Mouse (Mus musculus): ENCODE data around the gene Tmem199. TPM values are rescaled to one million over a fixed set of nuclear protein-coding genes. Genes with fewer than 3 reads are reported as not detected.

Tmem199 gene
- polyA plus RNA-seq, 1 experiment from 2014 or later: 96.6 TPM

DNA sequence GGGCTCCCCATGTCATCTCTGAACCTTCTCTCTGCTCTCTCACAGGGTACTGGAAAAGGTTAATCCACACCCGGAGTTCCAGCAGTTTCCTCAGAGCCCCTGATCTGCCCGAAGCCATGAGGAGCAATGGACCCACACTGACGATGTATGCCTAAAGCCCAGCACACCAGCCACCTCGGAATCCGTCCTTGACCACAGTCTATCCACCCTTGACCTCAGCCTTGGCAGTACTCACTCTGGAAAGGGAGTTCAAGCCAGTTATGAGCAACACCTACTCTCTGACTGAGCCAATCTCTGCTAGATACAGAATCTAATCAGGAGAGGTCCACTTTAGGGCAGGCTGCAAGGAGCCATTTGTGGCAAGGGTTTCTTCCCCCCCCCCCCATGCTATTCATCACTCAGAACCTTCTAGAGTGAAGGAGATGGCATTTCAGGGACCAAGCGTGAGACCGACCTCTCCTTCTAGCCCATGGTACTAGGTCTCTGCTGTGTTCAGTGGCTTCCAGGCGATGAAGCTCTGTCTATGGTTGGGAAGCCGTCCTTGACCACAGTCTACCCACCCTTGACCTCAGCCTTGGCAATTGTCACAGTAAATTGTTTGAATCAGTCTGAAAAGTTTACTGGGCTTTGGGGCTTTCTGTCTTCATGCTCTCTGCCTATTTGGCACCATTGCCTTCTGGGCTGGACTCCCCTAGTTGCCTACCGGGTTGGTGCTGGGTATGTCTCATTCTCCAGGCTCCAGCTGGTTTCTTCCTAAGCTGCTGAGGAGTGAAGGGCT, 40.5 kb downstream of the Tmem199 start:
- no peak overlapping the region for H3K4me2 ChIP-seq (ENCODE audit: low read length)
- H3K4me1 ChIP-seq (ENCODE audit: control insufficient read depth, insufficient read depth, low read length): peaks cover under 1% of the 10 kb centered on the region
- no peak overlapping the region for H3K27ac ChIP-seq (ENCODE audit: low read length)
- 94% methylated on average over 10 of the region's 10 CpGs for WGBS
- peaks cover 6% of the 10 kb centered on the region for H3K36me3 ChIP-seq (ENCODE audit: control insufficient read depth, insufficient read depth, low read length)
- no peaks in the 10 kb centered on the region for H3K9me3 ChIP-seq (replicated peaks; ENCODE audit: control insufficient read depth, low read length, poor library complexity, severe bottlenecking)
- H3K27me3 ChIP-seq (ENCODE audit: control insufficient read depth, insufficient read depth, low read depth, low read length): no peaks in the 10 kb centered on the region
- no peak overlapping the region for H3K9ac ChIP-seq (ENCODE audit: low read depth, low read length)
- no peak for ATAC-seq
- H3K4me3 ChIP-seq (ENCODE audit: low read depth, low read length): no peak overlapping the region

DNA sequence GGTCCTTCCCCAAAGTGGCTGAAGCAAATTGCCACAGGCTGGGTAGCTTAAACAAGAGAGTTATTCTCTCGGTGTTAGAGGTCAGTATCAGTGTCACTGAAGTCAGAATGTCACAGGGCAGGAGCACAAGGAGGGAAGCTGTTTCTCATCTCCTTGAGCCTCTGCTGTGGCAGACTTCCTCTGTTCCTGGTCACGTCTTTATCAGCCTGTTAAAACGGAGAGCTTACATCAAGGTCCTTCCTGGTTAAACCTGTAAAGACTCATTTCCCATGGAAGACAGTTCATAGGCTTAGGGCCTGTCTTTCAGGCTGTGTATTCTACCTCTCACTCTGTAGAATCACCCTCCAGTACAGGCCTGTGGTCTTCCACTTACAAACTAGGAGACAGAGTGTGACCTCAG, 44.0 kb downstream of the Tmem199 start:
- H3K27me3 ChIP-seq (ENCODE audit: control insufficient read depth, insufficient read depth, low read depth, low read length): no peaks in the 10 kb centered on the region
- peaks cover 6% of the 10 kb centered on the region for H3K36me3 ChIP-seq (ENCODE audit: control insufficient read depth, insufficient read depth, low read length)
- no peak for ATAC-seq
- no peak overlapping the region for H3K9ac ChIP-seq (ENCODE audit: low read depth, low read length)
- WGBS: 76% methylated on average over 3 of the region's 3 CpGs
- H3K9me3 ChIP-seq (replicated peaks; ENCODE audit: control insufficient read depth, low read length, poor library complexity, severe bottlenecking): no peaks in the 10 kb centered on the region
- H3K4me2 ChIP-seq (ENCODE audit: low read length): no peak overlapping the region
- no peak overlapping the region for H3K4me3 ChIP-seq (ENCODE audit: low read depth, low read length)
- H3K4me1 ChIP-seq (ENCODE audit: control insufficient read depth, insufficient read depth, low read length): peaks cover 5% of the 10 kb centered on the region
- H3K27ac ChIP-seq (ENCODE audit: low read length): no peak overlapping the region

DNA sequence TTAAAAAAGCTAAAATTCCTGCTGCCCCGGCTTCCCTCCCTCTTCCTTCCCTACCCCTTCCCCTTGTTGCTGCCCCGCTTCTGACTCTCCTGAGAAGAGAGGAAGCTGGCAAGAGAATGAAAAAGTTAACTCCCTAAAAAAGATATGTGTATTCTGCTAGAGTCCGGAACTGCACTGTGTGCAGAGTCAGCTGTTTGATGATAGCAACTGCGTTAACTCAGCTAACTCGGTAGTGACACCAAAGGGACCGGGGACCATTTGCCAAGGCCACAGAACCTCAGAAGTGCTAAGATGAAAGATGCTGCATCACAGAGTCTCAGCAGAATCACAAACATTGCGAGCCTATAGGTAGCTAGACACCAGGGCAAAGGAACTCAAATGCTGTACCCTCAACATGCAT, 44.5 kb downstream of the Tmem199 start:
- Histone ChIP-seq H3K9me3 (replicated peaks; ENCODE audit: control insufficient read depth, low read length, poor library complexity, severe bottlenecking) (no peaks in the 10 kb centered on the region), H3K36me3 (ENCODE audit: control insufficient read depth, insufficient read depth, low read length) (peaks cover 3% of the 10 kb centered on the region; the same call in 1 of the 2 replicates), H3K4me1 (ENCODE audit: control insufficient read depth, insufficient read depth, low read length) (peaks cover 5% of the 10 kb centered on the region), H3K27me3 (ENCODE audit: control insufficient read depth, insufficient read depth, low read depth, low read length) (no peaks in the 10 kb centered on the region), H3K9ac (ENCODE audit: low read depth, low read length) (no peak overlapping the region), H3K4me2 (ENCODE audit: low read length) (no peak overlapping the region), H3K4me3 (ENCODE audit: low read depth, low read length) (no peak overlapping the region), H3K27ac (ENCODE audit: low read length) (no peak overlapping the region)
- ATAC-seq: no peak
- WGBS: 84% methylated on average over 7 of the region's 7 CpGs

DNA sequence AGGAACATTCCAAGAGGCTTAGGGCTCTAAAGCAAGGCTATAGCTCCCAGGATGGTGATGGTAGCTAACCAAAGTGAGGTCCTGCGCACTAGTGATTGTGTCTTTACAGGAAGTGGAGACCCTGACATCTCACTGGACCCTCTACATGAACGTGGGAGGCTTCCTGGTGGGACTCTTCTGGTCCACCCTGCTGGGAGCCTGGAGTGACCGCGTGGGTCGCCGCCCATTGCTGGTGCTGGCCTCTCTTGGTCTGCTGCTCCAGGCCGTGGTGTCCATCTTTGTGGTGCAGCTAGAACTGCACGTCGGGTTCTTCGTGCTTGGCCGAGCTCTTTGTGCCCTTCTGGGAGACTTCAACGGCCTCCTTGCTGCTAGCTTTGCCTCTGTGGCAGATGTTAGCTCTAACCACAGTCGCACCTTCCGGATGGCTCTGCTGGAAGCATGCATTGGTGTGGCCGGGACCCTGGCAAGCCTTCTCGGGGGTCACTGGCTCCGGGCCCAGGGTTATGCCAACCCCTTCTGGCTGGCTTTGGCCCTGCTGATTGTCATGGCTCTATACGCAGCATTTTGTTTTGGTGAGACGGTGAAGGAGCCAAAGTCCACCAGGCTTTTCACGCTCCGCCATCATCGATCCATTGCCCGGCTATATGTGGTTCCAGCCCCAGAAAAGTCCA, 45.6 kb downstream of the Tmem199 start:
- Histone ChIP-seq H3K9ac (ENCODE audit: low read depth, low read length) (peak overlapping the region; percentile 78), H3K4me1 (ENCODE audit: control insufficient read depth, insufficient read depth, low read length) (peaks cover 5% of the 10 kb centered on the region), H3K9me3 (replicated peaks; ENCODE audit: control insufficient read depth, low read length, poor library complexity, severe bottlenecking) (no peaks in the 10 kb centered on the region), H3K27ac (ENCODE audit: low read length) (peak overlapping the region; percentile 79), H3K27me3 (ENCODE audit: control insufficient read depth, insufficient read depth, low read depth, low read length) (no peaks in the 10 kb centered on the region), H3K4me2 (ENCODE audit: low read length) (peak overlapping the region; percentile 75), H3K4me3 (ENCODE audit: low read depth, low read length) (peak overlapping the region; percentile 65), H3K36me3 (ENCODE audit: control insufficient read depth, insufficient read depth, low read length) (peaks cover under 1% of the 10 kb centered on the region; the same call in 1 of the 2 replicates)
- no peak; the same call in none of the 2 replicates for ATAC-seq
- 48% methylated on average over 23 of the region's 23 CpGs for WGBS

- Histone ChIP-seq H3K27me3 (ENCODE audit: control insufficient read depth, insufficient read depth, low read depth, low read length) (no peaks in the 10 kb centered on the region), H3K9me3 (replicated peaks; ENCODE audit: control insufficient read depth, low read length, poor library complexity, severe bottlenecking) (no peaks in the 10 kb centered on the region), H3K27ac (ENCODE audit: low read length) (peak within 1 kb of the TSS; percentile 79), H3K36me3 (ENCODE audit: control insufficient read depth, insufficient read depth, low read length) (no peaks in the 10 kb centered on the region; the same call in 1 of the 2 replicates), H3K4me1 (ENCODE audit: control insufficient read depth, insufficient read depth, low read length) (peaks cover 5% of the 10 kb centered on the region), H3K4me3 (ENCODE audit: low read depth, low read length) (peak within 1 kb of the TSS; percentile 65), H3K9ac (ENCODE audit: low read depth, low read length) (peak within 1 kb of the TSS; percentile 78), H3K4me2 (ENCODE audit: low read length) (peak within 1 kb of the TSS; percentile 75)
- peak; percentile 93 for ATAC-seq
- WGBS: under 1% methylated on average over 41 of the region's 41 CpGs
These were observed 46.3 kb downstream of the Tmem199 start, which contains the start of gene Slc46a1 for GRCm38 (mm10) chr11:78465568-78466180. Slc46a1 (plus strand) TSS chr11:78465697.

DNA sequence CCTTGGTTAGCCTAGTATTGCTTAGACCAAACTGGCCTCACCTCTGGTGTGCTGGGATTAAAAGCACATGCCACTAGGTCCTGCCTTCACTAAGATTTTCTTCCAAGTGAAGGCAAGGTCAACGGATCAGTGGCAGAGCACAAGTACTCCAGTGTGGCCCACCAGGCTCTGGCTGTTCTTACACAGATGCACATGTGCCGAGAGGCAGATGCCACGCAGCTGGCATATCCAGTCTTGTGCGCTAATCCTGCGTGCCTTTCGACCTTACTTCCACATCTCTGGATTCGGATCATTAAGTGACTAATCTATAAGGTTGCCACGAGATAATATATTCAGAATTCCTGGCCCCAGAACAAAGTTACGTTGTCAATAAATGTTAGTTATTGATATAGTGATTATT, 46.9 kb downstream of the Tmem199 start:
- WGBS: 21% methylated on average over 9 of the region's 9 CpGs
- no peak overlapping the region for H3K27ac ChIP-seq (ENCODE audit: low read length)
- peak; percentile 29; the same call in 1 of the 2 replicates for ATAC-seq
- peak overlapping the region; percentile 75 for H3K4me2 ChIP-seq (ENCODE audit: low read length)
- no peaks in the 10 kb centered on the region for H3K27me3 ChIP-seq (ENCODE audit: control insufficient read depth, insufficient read depth, low read depth, low read length)
- H3K9ac ChIP-seq (ENCODE audit: low read depth, low read length): no peak overlapping the region
- H3K9me3 ChIP-seq (replicated peaks; ENCODE audit: control insufficient read depth, low read length, poor library complexity, severe bottlenecking): no peaks in the 10 kb centered on the region
- peak overlapping the region; percentile 65 for H3K4me3 ChIP-seq (ENCODE audit: low read depth, low read length)
- peaks cover 5% of the 10 kb centered on the region for H3K4me1 ChIP-seq (ENCODE audit: control insufficient read depth, insufficient read depth, low read length)
- H3K36me3 ChIP-seq (ENCODE audit: control insufficient read depth, insufficient read depth, low read length): no peaks in the 10 kb centered on the region

GRCm38 (mm10) chr11:78463286-78464036, 48.5 kb downstream of the Tmem199 start:
- H3K27ac ChIP-seq (ENCODE audit: low read length): no peak overlapping the region
- no peak overlapping the region for H3K9ac ChIP-seq (ENCODE audit: low read depth, low read length)
- H3K4me1 ChIP-seq (ENCODE audit: control insufficient read depth, insufficient read depth, low read length): peaks cover 5% of the 10 kb centered on the region
- 65% methylated on average over 13 of the region's 13 CpGs for WGBS
- no peak for ATAC-seq
- H3K4me3 ChIP-seq (ENCODE audit: low read depth, low read length): no peak overlapping the region
- H3K27me3 ChIP-seq (ENCODE audit: control insufficient read depth, insufficient read depth, low read depth, low read length): no peaks in the 10 kb centered on the region
- H3K4me2 ChIP-seq (ENCODE audit: low read length): no peak overlapping the region
- H3K9me3 ChIP-seq (replicated peaks; ENCODE audit: control insufficient read depth, low read length, poor library complexity, severe bottlenecking): no peaks in the 10 kb centered on the region
- no peaks in the 10 kb centered on the region for H3K36me3 ChIP-seq (ENCODE audit: control insufficient read depth, insufficient read depth, low read length)

DNA sequence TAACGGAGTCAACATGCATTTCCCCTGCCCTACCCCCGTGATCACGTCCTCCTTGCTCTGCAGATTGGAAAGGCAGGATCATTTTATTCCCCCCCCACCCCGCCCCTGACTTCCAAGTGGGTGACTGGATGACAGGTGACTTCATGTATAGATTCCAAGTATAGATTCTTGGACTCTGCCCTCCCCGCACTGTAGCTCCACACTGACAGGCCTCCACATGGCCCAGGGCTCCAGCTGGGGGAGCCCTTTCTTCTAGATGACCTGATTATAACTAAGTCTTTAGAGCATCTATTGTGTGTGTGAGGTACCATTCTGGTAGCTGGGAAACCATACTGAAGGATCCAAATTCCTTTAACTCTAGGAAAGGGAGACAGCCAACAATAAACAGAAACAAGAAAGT, 49.3 kb downstream of the Tmem199 start:
- no peak overlapping the region for H3K4me3 ChIP-seq (ENCODE audit: low read depth, low read length)
- peaks cover 5% of the 10 kb centered on the region for H3K4me1 ChIP-seq (ENCODE audit: control insufficient read depth, insufficient read depth, low read length)
- no peaks in the 10 kb centered on the region for H3K9me3 ChIP-seq (replicated peaks; ENCODE audit: control insufficient read depth, low read length, poor library complexity, severe bottlenecking)
- H3K27me3 ChIP-seq (ENCODE audit: control insufficient read depth, insufficient read depth, low read depth, low read length): no peaks in the 10 kb centered on the region
- ATAC-seq: no peak
- H3K9ac ChIP-seq (ENCODE audit: low read depth, low read length): no peak overlapping the region
- H3K4me2 ChIP-seq (ENCODE audit: low read length): no peak overlapping the region
- 79% methylated on average over 5 of the region's 5 CpGs for WGBS
- no peaks in the 10 kb centered on the region for H3K36me3 ChIP-seq (ENCODE audit: control insufficient read depth, insufficient read depth, low read length)
- H3K27ac ChIP-seq (ENCODE audit: low read length): no peak overlapping the region
